Mouse (Mus musculus): ENCODE results near the gene Ccl27b. TPM values are rescaled to one million over a fixed set of nuclear protein-coding genes. Genes with fewer than 3 reads are reported as not detected.

Gene Ccl27b
- polyA plus RNA-seq, 1 experiment from 2014 or later, result not detected

Other genes with a start within 250 kb of the Ccl27b start
- gene Gm21586, start 215.9 kb upstream of the Ccl27b start, polyA plus RNA-seq (2015; fragmentation: Nextera tagmentation; extraction: Ambion mirVana), result not detected in 2 replicates
- gene Gm2163, start 188.5 kb upstream of the Ccl27b start, polyA plus RNA-seq (2015; fragmentation: Nextera tagmentation; extraction: Ambion mirVana), result 0.07 TPM in 1 of 2 replicates, not detected in the other
- not detected in 2 replicates for gene Fam205a2, start 127.1 kb upstream of the Ccl27b start, polyA plus RNA-seq (2015; fragmentation: Nextera tagmentation; extraction: Ambion mirVana)
- gene Gm10591, start 43.1 kb upstream of the Ccl27b start, polyA plus RNA-seq (2015; fragmentation: Nextera tagmentation; extraction: Ambion mirVana), result not detected in 2 replicates
- gene Gm2564, start 25.5 kb upstream of the Ccl27b start, polyA plus RNA-seq (2015; fragmentation: Nextera tagmentation; extraction: Ambion mirVana), result not detected in 2 replicates
- gene Il11ra2, start 6.6 kb downstream of the Ccl27b start, polyA plus RNA-seq (2015; fragmentation: Nextera tagmentation; extraction: Ambion mirVana), result not detected in 2 replicates
- 0.25 TPM in 1 of 2 replicates, not detected in the other for gene 4930578G10Rik, start 80.3 kb downstream of the Ccl27b start, polyA plus RNA-seq (2015; fragmentation: Nextera tagmentation; extraction: Ambion mirVana)
- not detected in 2 replicates for gene Ccl19, start 101.3 kb downstream of the Ccl27b start, polyA plus RNA-seq (2015; fragmentation: Nextera tagmentation; extraction: Ambion mirVana)
- 11.9 and 25.4 TPM in 2 replicates for gene Ccl21a, start 118.7 kb downstream of the Ccl27b start, polyA plus RNA-seq (2015; fragmentation: Nextera tagmentation; extraction: Ambion mirVana)
- 0.05 TPM in 1 of 2 replicates, not detected in the other for gene Fam205a1, start 198.6 kb downstream of the Ccl27b start, polyA plus RNA-seq (2015; fragmentation: Nextera tagmentation; extraction: Ambion mirVana)
- gene Gm12394, start 201.5 kb downstream of the Ccl27b start, polyA plus RNA-seq (2015; fragmentation: Nextera tagmentation; extraction: Ambion mirVana), result 0.06 and 0.13 TPM in 2 replicates
- 0.20 and 0.23 TPM in 2 replicates for gene Fam205c, start 219.0 kb downstream of the Ccl27b start, polyA plus RNA-seq (2015; fragmentation: Nextera tagmentation; extraction: Ambion mirVana)